Mouse (Mus musculus) myocyte (in vitro differentiated cells): ENCODE results near the gene Neto2.

ENCODE experiments used
- CEBPB ChIP-seq: IDR thresholded peaks from 2 replicates; pipeline ENCODE4 v1.6.1; 2011; ENCODE audit warnings: mild to moderate bottlenecking, moderate library complexity; ENCODE audit not compliant: poor library complexity, insufficient read depth, severe bottlenecking
- E2F4 ChIP-seq: IDR thresholded peaks from one replicate; pipeline ENCODE4 v1.6.1; 2011; ENCODE audit warnings: mild to moderate bottlenecking, control low read depth, moderate library complexity; ENCODE audit not compliant: insufficient read depth
- MAX ChIP-seq: IDR thresholded peaks from one replicate; pipeline ENCODE4 v1.6.1; 2011; ENCODE audit warnings: low read depth, mild to moderate bottlenecking, control low read depth
- MYOD1 ChIP-seq, 3 experiments: IDR thresholded peaks; one replicate each; pipeline ENCODE4 v1.6.1; 2011; ENCODE audit warnings: control low read depth in 2 of 3, low read depth in 2 of 3, mild to moderate bottlenecking in 2 of 3, moderate library complexity in 1 of 3; ENCODE audit not compliant: insufficient read length in 2 of 3, control insufficient read depth in 1 of 3
- POLR2A ChIP-seq: IDR thresholded peaks from one replicate; pipeline ENCODE4 v1.6.1; 2011; ENCODE audit warnings: low read depth, mild to moderate bottlenecking, control low read depth, moderate library complexity; ENCODE audit not compliant: insufficient read length
- POLR2AphosphoS2 ChIP-seq: IDR thresholded peaks from one replicate; pipeline ENCODE4 v1.6.1; 2011; ENCODE audit warnings: low read depth, control low read depth; ENCODE audit not compliant: insufficient read length
- REST ChIP-seq: IDR thresholded peaks from one replicate; pipeline ENCODE4 v1.6.1; 2011; ENCODE audit warnings: mild to moderate bottlenecking, control low read depth, moderate library complexity; ENCODE audit not compliant: insufficient read depth, insufficient read length
- SRF ChIP-seq: IDR thresholded peaks from one replicate; pipeline ENCODE4 v1.6.1; 2011; ENCODE audit warnings: low read depth; ENCODE audit not compliant: control insufficient read depth, insufficient read length
- TCF12 ChIP-seq: IDR thresholded peaks from one replicate; pipeline ENCODE4 v1.6.1; 2011; ENCODE audit warnings: mild to moderate bottlenecking, control low read depth; ENCODE audit not compliant: poor library complexity, insufficient read depth, severe bottlenecking
- TCF3 ChIP-seq: IDR thresholded peaks from one replicate; pipeline ENCODE4 v1.6.1; 2011; ENCODE audit warnings: low read depth, control low read depth; ENCODE audit not compliant: insufficient read length
- USF1 ChIP-seq: IDR thresholded peaks from one replicate; pipeline ENCODE4 v1.6.1; 2011; ENCODE audit warnings: low read depth, mild to moderate bottlenecking, control low read depth, moderate library complexity

DNA sequence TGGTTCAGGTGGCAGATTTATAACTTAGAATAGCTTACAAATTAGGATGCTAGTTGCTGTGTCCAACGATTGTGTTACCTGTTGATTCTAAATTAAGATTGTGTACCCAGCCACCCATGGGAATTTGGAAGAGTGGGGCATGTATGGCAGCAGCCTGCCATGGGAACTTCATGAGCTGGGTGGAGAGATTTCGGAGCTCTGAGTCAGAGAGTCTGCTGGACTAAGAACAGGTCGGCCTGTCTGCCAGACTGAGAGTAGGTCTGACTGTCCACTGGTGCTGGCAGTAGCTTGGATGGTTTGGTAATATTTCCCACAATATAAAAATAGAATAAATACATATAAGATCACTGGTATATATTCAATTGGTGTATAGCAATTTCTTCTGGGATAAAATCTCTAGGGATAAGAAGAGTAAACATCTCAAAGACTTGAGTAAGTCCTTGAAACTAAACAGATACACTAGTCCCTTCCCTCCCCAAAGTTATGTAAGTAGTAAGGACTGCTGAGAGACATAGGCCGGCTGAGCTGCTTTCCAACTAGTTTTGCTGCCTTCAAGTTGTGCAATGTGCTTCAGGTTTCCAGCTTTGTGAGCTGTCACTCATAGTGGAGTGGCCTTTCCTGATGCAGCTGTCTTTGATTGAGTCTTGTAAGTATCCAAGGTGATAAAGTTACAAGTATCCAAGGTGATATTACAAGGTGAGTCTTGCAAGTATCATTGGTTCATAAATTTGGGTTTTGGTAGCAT, 55.6 kb downstream of the Neto2 start:
- TF ChIP-seq POLR2AphosphoS2 (no peak), E2F4 (no peak), USF1 (no peak), POLR2A (no peak), TCF12 (no peak), TCF3 (no peak), REST (no peak), MAX (no peak), SRF (no peak), MYOD1 (IDR thresholded peaks at IDR 0.05; ENCODE audit: control insufficient read depth in 1 of 3, insufficient read length in 2 of 3, low read depth in 2 of 3) (no peak), CEBPB (no peak)
